Comparison of ENCODE assay signal across 22 mouse cellular contexts in the genomic region with DNA sequence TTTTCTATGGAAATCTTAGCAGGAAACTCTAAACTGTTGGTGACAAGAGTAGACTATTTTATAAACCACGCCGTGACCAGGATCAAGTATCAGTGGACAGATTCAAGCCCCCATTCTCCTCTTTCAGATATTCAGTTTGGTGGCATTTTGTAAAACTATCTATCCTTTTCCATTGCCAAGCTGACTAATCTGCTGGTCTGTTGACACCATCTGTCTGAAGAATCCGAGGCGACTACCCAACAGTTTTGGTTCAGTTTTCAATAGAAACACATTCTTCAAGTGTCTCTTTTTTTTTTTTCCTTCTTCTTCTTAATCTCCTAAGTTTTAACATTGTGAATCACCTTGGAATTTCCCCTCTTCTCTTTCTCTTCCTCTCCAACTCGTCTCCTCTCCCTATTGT.
DNase-seq lines count a peak whose midpoint lies in the region; ATAC-seq and TF ChIP-seq lines count a peak whose summit lies in the region.
"Had no signal": no experiment of that assay in that cellular context is flagged by ENCODE, and none has a peak within 500 bp of the region (broad histone marks: within the 10 kb centered on the region; RNA-seq: fewer than 3 reads in every experiment).

No protein-coding gene starts in this region.

- H3ac ChIP-seq in myocyte (ENCODE audit: control insufficient read depth, insufficient read length) = no peak overlapping the region

- DNase-seq in cerebellum, postnatal 36 days = no peak
- DNase-seq in layer of hippocampus, adult 2 months (ENCODE audit: low spot score in 2 of 2) = peak in 1 of 2 experiments; percentile 47
- no peak for DNase-seq in layer of hippocampus, adult 9-11 months
- DNase-seq in Muller cell, postnatal 12 days (ENCODE audit: inconsistent ontology term) = peak; percentile 39
- no peak for DNase-seq in retina, embryonic 14.5 days (ENCODE audit: low spot score)
- DNase-seq: adrenal gland, adult 2 months; adrenal gland, postnatal 10 days; adrenal gland, postnatal 25 days; B cell, adult 2 months; cerebellum, adult 11 months; cerebellum, adult 8-10 months; cerebellum, postnatal 10 days; forebrain, postnatal 0 days had no signal

- no peaks in the 10 kb centered on the region for H3K36me3 ChIP-seq in myocyte (ENCODE audit: control insufficient read depth, insufficient read depth)
- H3K36me3 ChIP-seq: embryonic facial prominence, embryonic 12.5 days; forebrain, embryonic 15.5 days; G1E had no signal

- H3K4me2 ChIP-seq in myocyte (ENCODE audit: low read depth) = peak overlapping the region; percentile 48
- H3K4me2 ChIP-seq: embryonic facial prominence, embryonic 12.5 days; forebrain, embryonic 13.5 days; forebrain, embryonic 15.5 days had no signal

- no peak overlapping the region for H3K4me3 ChIP-seq in layer of hippocampus, adult 2 months
- no peak overlapping the region for H3K4me3 ChIP-seq in myocyte
- H3K4me3 ChIP-seq: embryonic facial prominence, embryonic 10.5 days; embryonic facial prominence, embryonic 12.5 days; forebrain, embryonic 13.5 days; forebrain, embryonic 15.5 days had no signal

- no peak for TF ChIP-seq CTCF in layer of hippocampus, adult 2 months (conservative IDR thresholded peaks at IDR 0.05)

- no peak for TF ChIP-seq POLR2A in myocyte (IDR thresholded peaks at IDR 0.05; ENCODE audit: insufficient read length, low read depth)

- no peaks in the 10 kb centered on the region for H3K27me3 ChIP-seq in myocyte (ENCODE audit: control insufficient read depth, insufficient read depth, insufficient read length)
- H3K27me3 ChIP-seq: CH12.LX; embryonic facial prominence, embryonic 12.5 days; forebrain, embryonic 15.5 days had no signal

- H3K79me2 ChIP-seq in myocyte (ENCODE audit: control insufficient read depth, insufficient read depth) = no peaks in the 10 kb centered on the region

- 0 out of 2 replicates have a peak overlapping the region, but pooled peaks have one; percentile 33 for H3K27ac ChIP-seq in layer of hippocampus, adult 2 months
- H3K27ac ChIP-seq: embryonic facial prominence, embryonic 10.5 days; embryonic facial prominence, embryonic 12.5 days; forebrain, embryonic 13.5 days; forebrain, embryonic 15.5 days had no signal

- 0 out of 2 replicates have a peak, but pooled peaks have one; percentile 41 for ATAC-seq in cerebellum, adult (ENCODE audit: insufficient number of reproducible peaks, low FRiP score, low TSS enrichment)
- ATAC-seq: CD4-positive, CD25-positive, alpha-beta regulatory T cell, adult 4 months; forebrain, embryonic 13.5 days; forebrain, embryonic 15.5 days; forebrain, postnatal 0 days had no signal

TF ChIP-seq in myocyte, 11 proteins besides CTCF, POLR2A, EP300 and RAD21:
- TF ChIP-seq MYOD1 (IDR thresholded peaks at IDR 0.05; ENCODE audit: control insufficient read depth in 1 of 3, insufficient read length in 2 of 3, low read depth in 2 of 3) (no peak), TCF12 (IDR thresholded peaks at IDR 0.05; ENCODE audit: insufficient read depth, poor library complexity, severe bottlenecking) (no peak), CEBPB (IDR thresholded peaks at IDR 0.05; ENCODE audit: insufficient read depth, poor library complexity, severe bottlenecking) (no peak), E2F4 (IDR thresholded peaks at IDR 0.05; ENCODE audit: insufficient read depth) (no peak), MYOG (IDR thresholded peaks at IDR 0.05; ENCODE audit: control insufficient read depth in 1 of 3, insufficient read depth in 1 of 3, insufficient read length in 2 of 3, low read depth in 2 of 3) (no peak), POLR2AphosphoS2 (IDR thresholded peaks at IDR 0.05; ENCODE audit: insufficient read length, low read depth) (no peak), USF1 (IDR thresholded peaks at IDR 0.05; ENCODE audit: low read depth) (no peak), REST (IDR thresholded peaks at IDR 0.05; ENCODE audit: insufficient read depth, insufficient read length) (no peak), TCF3 (IDR thresholded peaks at IDR 0.05; ENCODE audit: insufficient read length, low read depth) (no peak), MAX (IDR thresholded peaks at IDR 0.05; ENCODE audit: low read depth) (no peak), SRF (IDR thresholded peaks at IDR 0.05; ENCODE audit: control insufficient read depth, insufficient read length, low read depth) (no peak)
